Mouse (Mus musculus): ENCODE measurements around the gene Ccdc155.
A peak's percentile ranks its signal among the peaks of the same experiment; 100 is the strongest.
"Not testable (repeated sequence)": the region's sequence is repeated elsewhere in the genome, so short reads cannot be mapped to it uniquely, and the experiment has no call there.

The Ccdc155 gene

GRCm38 (mm10) chr7:45164833-45165232 is 39.9 kb downstream of the Ccdc155 start:
- no peak for DNase-seq (ENCODE audit: low spot score in 2 of 2)

- peak in 1 of 2 experiments; percentile 52 for DNase-seq (ENCODE audit: low spot score in 2 of 2)
Observed at GRCm38 (mm10) chr7:45163735-45164490, 40.8 kb downstream of the Ccdc155 start, which contains the start of gene Slc17a7. Slc17a7 (plus strand) TSS chr7:45163949.

- no peak for DNase-seq (ENCODE audit: low spot score in 2 of 2)
Observed at GRCm38 (mm10) chr7:45162996-45163615, 41.6 kb downstream of the Ccdc155 start.

- DNase-seq (ENCODE audit: low spot score in 2 of 2), result no peak
Observed at GRCm38 (mm10) chr7:45162551-45162950, 42.1 kb downstream of the Ccdc155 start.

- DNase-seq (ENCODE audit: low spot score in 2 of 2), result peak; percentile 88 to 95
Observed at GRCm38 (mm10) chr7:45161612-45162473, 42.8 kb downstream of the Ccdc155 start.

- DNase-seq (ENCODE audit: low spot score in 2 of 2), result no peak
Observed at GRCm38 (mm10) chr7:45160866-45161265, 43.8 kb downstream of the Ccdc155 start.

- no peak for DNase-seq (ENCODE audit: low spot score in 2 of 2)
Observed at GRCm38 (mm10) chr7:45160316-45160800, 44.3 kb downstream of the Ccdc155 start.

GRCm38 (mm10) chr7:45158991-45159390 is 45.7 kb downstream of the Ccdc155 start:
- no peak for DNase-seq (ENCODE audit: low spot score in 2 of 2)

GRCm38 (mm10) chr7:45157459-45157858 is 47.2 kb downstream of the Ccdc155 start:
- peak in 1 of 2 experiments; percentile 75 for DNase-seq (ENCODE audit: low spot score in 2 of 2)

GRCm38 (mm10) chr7:45156206-45156605 is 48.5 kb downstream of the Ccdc155 start:
- no peak for DNase-seq (ENCODE audit: low spot score in 2 of 2)

GRCm38 (mm10) chr7:45155590-45155989 is 49.1 kb downstream of the Ccdc155 start:
- no peak for DNase-seq (ENCODE audit: low spot score in 2 of 2)

- peak in 1 of 2 experiments; percentile 54 for DNase-seq (ENCODE audit: low spot score in 2 of 2)
Observed at GRCm38 (mm10) chr7:45154993-45155514, 49.6 kb downstream of the Ccdc155 start.

- DNase-seq (ENCODE audit: low spot score in 2 of 2), result peak; percentile 89 to 96
Observed at GRCm38 (mm10) chr7:45154096-45154992, 50.3 kb downstream of the Ccdc155 start, which contains the start of the genes Pih1d1 and Aldh16a1. Pih1d1 (plus strand) TSS chr7:45154303. Aldh16a1 (minus strand) TSS chr7:45154584.

- DNase-seq (ENCODE audit: low spot score in 2 of 2), result no peak
Observed at GRCm38 (mm10) chr7:45153586-45153985, 51.1 kb downstream of the Ccdc155 start.

- DNase-seq (ENCODE audit: low spot score in 2 of 2), result not testable (repeated sequence)
Observed at GRCm38 (mm10) chr7:45153052-45153451, 51.6 kb downstream of the Ccdc155 start.

- no peak for DNase-seq (ENCODE audit: low spot score in 2 of 2)
Observed at GRCm38 (mm10) chr7:45151303-45151702, 53.4 kb downstream of the Ccdc155 start.

- DNase-seq (ENCODE audit: low spot score in 2 of 2), result no peak
Observed at GRCm38 (mm10) chr7:45150321-45150720, 54.4 kb downstream of the Ccdc155 start.

- no peak for DNase-seq (ENCODE audit: low spot score in 2 of 2)
Observed at GRCm38 (mm10) chr7:45149545-45149944, 55.1 kb downstream of the Ccdc155 start.

GRCm38 (mm10) chr7:45148534-45149098 is 56.1 kb downstream of the Ccdc155 start:
- no peak for DNase-seq (ENCODE audit: low spot score in 2 of 2)

- no peak for DNase-seq (ENCODE audit: low spot score in 2 of 2)
Observed at GRCm38 (mm10) chr7:45147899-45148298, 56.8 kb downstream of the Ccdc155 start.
